In genomic region chr8:73147236-73147635, GRCm38 (mm10) we compare ENCODE assay signal across 22 mouse cellular contexts.
DNase-seq lines count a peak whose midpoint lies in the region; ATAC-seq lines count a peak whose summit lies in the region.
"Had no signal": no experiment of that assay in that cellular context is flagged by ENCODE, and none has a peak within 500 bp of the region (broad histone marks: within the 10 kb centered on the region; RNA-seq: fewer than 3 reads in every experiment).

No protein-coding gene starts in this region.

- no peak overlapping the region for H3K27ac ChIP-seq in embryonic facial prominence, embryonic 14.5 days (replicated peaks; ENCODE audit: low read depth, low read length)
- no peak overlapping the region for H3K27ac ChIP-seq in embryonic facial prominence, embryonic 10.5 days (replicated peaks)

- peak; percentile 6 for DNase-seq in embryonic facial prominence, embryonic 14.5 days (ENCODE audit: low spot score)
- DNase-seq in embryonic facial prominence, embryonic 10.5 days (ENCODE audit: low spot score), result no peak
- DNase-seq in NIH3T3 (ENCODE audit: low read depth), result peak; percentile 50
- peak; percentile 50 for DNase-seq in brain, adult 2 months (ENCODE audit: low read depth, low spot score)
- DNase-seq in thymus, postnatal 14 days, result no peak
- DNase-seq in left cerebral cortex, adult 8-10 months (ENCODE audit: low spot score in 2 of 2), result no peak
- DNase-seq: adrenal gland, adult 2 months; adrenal gland, adult 8-10 months; adrenal gland, postnatal 10 days; adrenal gland, postnatal 14 days; adrenal gland, postnatal 25 days; adrenal gland, postnatal 36 days; B cell, adult 2 months; cerebellum, adult 11 months; cerebellum, adult 11-12 months; cerebellum, adult 18-20 months; cerebellum, adult 2 months; cerebellum, adult 8-10 months had no signal

- no peaks in the 10 kb centered on the region for H3K4me1 ChIP-seq in embryonic facial prominence, embryonic 14.5 days (ENCODE audit: control insufficient read depth, insufficient read depth, low read length)
- H3K4me1 ChIP-seq in embryonic facial prominence, embryonic 10.5 days, result no peaks in the 10 kb centered on the region

- H3K9me3 ChIP-seq in embryonic facial prominence, embryonic 14.5 days (ENCODE audit: control insufficient read depth, low read length), result no peaks in the 10 kb centered on the region
- H3K9me3 ChIP-seq in embryonic facial prominence, embryonic 10.5 days, result no peaks in the 10 kb centered on the region
- H3K9me3 ChIP-seq: G1E had no signal

- no peak overlapping the region for H3K9ac ChIP-seq in embryonic facial prominence, embryonic 14.5 days (ENCODE audit: low read depth, low read length)

- no peak overlapping the region for H3K4me2 ChIP-seq in embryonic facial prominence, embryonic 14.5 days (ENCODE audit: low read depth, low read length)

- WGBS in embryonic facial prominence, embryonic 14.5 days, result 88% methylated on average over 3 of the region's 3 CpGs
- 97% methylated on average over 3 of the region's 3 CpGs for WGBS in embryonic facial prominence, embryonic 10.5 days

- no peak for ATAC-seq in embryonic facial prominence, embryonic 14.5 days (ENCODE audit: low read depth)
- ATAC-seq: activated CD4-positive, CD25-positive, alpha-beta regulatory T cell, adult 4 months; CD4-positive, CD25-positive, alpha-beta regulatory T cell, adult 4 months; Patski had no signal

- H3K27me3 ChIP-seq in embryonic facial prominence, embryonic 14.5 days (replicated peaks; ENCODE audit: control insufficient read depth, insufficient read depth, low read length), result no peaks in the 10 kb centered on the region
- H3K27me3 ChIP-seq in embryonic facial prominence, embryonic 10.5 days (replicated peaks; ENCODE audit: low read depth, poor library complexity, severe bottlenecking), result no peaks in the 10 kb centered on the region
- H3K27me3 ChIP-seq: Patski had no signal

- H3K4me3 ChIP-seq in embryonic facial prominence, embryonic 14.5 days (ENCODE audit: low read depth, low read length), result no peak overlapping the region
- H3K4me3 ChIP-seq in embryonic facial prominence, embryonic 10.5 days, result no peak overlapping the region

- H3K36me3 ChIP-seq in embryonic facial prominence, embryonic 14.5 days (ENCODE audit: control insufficient read depth, insufficient read depth, low read length), result no peaks in the 10 kb centered on the region
- H3K36me3 ChIP-seq in embryonic facial prominence, embryonic 10.5 days (replicated peaks), result no peaks in the 10 kb centered on the region
- H3K36me3 ChIP-seq: G1E had no signal

Comparison
In these comparisons a context has a peak if more than half of its experiments do, and no peak if none do; other contexts are left out.
1. DNase-seq: peak in embryonic facial prominence, embryonic 14.5 days (single experiment), NIH3T3 (single experiment) and brain, adult 2 months (single experiment); none in embryonic facial prominence, embryonic 10.5 days (single experiment), thymus, postnatal 14 days (single experiment) and left cerebral cortex, adult 8-10 months (0 of 2).